Mouse (Mus musculus) mouse embryonic stem cell (cell line): ENCODE measurements at regions not wholly inside any gene's neighbourhood (a gene's known extent, or its start where the extent isn't known, plus 50 kb on each side); places are given as distances from the start of the nearest gene placed in this dataset.
"Not testable (repeated sequence)": the region's sequence is repeated elsewhere in the genome, so short reads cannot be mapped to it uniquely, and the experiment has no call there.

ENCODE experiments used
- in situ Hi-C, 2 experiments: fragments of 300-500 bp; cut with MboI; formaldehyde crosslinking; loops; 1 replicate in 1 of 2; 3 replicates in 1 of 2; pipeline ENCODE4 v1.14.3; 2019 to 2020; ENCODE audit warnings: low sequenced_read_pairs in 2 of 2, low pct_unique_long_range_greater_than_20kb in 1 of 2, mixed read lengths in 1 of 2; ENCODE audit not compliant: unreplicated experiment in 1 of 2

DNA sequence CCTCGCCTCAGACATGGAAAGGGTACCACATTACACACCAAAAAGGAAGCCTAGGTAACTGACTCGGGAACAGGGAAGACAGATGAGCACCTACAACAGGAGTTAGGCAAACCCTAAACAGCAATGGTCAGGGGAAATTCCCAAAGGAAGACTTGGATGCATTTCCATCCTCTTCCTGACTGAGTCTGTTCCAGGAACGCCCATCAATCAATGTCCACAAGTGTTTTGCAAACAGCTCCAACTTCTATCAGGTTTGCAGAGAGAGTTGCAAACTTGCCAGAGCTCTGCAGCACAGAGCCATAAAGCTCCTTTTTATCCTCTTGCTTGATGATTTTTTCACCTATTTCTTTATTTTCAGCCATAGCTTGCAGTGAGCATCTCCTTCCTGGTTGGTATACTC lies 464.9 kb upstream of the Jmjd1c start:
- in situ Hi-C loops, result no loop called here

DNA sequence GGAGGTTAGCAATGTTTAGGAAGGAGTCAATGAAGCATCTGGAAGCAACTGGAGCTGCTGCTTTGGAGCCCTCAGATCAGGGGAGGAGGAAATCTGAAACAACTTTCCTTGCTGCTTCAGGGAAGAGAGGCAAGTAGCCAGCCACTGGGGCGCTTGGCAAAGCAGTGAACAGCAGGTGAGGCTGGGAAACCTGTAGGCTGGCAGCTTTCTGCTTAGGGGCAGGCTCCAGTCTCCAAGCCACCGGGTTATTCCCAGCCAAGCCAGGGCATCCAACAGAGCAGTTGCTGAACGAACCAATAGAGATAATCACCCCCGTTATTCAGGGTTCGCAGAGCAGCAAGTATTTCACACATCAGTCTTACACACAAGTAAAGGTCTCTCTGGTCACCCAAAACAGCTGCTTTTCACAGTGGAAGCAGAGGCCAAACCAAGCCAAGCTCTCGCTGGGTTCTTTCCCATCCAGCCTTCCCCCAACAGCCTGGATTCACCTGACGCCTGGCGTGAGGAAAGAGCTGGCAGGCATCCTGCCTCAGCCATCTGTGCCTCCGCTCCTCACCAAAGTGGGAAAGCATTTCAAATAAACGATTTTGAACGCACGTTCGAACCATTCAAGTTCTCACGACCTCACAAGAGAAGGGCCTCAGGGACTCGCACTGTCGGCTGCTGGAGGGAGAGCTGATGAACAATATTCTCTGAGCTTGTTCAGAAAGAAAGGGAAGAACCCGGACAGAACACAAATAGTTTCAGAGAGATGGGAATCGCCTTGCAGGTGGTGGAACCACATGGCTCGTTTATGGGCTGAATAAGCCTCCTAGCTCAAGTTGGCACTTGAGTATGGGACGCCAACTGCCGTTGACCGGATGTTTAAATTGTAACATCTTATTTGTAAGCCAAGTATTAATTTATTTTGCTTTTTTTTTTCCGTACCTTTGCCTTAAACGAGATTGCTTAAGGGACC lies 454.8 kb upstream of the Jmjd1c start:
- in situ Hi-C loops, result no loop called here

DNA sequence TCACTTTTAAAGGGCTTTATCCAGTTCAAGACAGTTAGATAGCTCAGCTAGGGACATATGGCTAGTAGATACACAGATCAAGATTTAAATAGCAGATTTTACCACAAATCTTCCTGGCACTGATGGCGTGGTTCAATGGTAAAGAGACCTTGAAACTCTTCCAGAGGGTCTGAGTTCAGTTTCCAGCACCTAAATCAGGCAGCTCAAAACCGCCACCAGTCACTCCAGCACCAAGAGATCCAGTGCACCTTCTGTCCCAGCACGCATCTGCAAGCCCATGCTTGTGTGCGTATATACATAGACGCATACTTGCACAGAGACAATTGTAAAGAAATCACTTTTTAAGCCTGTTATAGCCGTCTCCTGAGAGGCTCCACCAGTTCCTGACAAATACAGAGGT lies 454.0 kb upstream of the Jmjd1c start:
- in situ Hi-C loops, result no loop called here

DNA sequence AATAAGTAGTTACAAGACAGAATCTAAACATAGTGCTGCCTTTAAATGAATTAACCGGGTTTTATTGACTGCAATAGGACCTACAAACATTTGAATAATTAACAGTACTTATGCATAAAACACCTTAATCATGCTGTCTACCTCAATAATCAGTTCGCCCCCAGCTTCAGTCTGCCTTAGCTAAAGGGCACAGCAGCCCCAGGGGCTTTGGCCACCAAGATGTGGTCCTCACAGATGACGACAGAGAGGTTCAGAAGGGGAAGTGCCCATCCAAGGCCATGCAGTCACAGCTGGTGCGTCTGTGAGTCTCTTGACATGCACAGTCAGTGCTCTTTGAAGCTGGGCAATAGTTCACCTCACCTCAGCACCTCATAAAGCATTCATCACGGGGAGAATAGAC lies 452.8 kb upstream of the Jmjd1c start:
- in situ Hi-C loops, result no loop called here

DNA sequence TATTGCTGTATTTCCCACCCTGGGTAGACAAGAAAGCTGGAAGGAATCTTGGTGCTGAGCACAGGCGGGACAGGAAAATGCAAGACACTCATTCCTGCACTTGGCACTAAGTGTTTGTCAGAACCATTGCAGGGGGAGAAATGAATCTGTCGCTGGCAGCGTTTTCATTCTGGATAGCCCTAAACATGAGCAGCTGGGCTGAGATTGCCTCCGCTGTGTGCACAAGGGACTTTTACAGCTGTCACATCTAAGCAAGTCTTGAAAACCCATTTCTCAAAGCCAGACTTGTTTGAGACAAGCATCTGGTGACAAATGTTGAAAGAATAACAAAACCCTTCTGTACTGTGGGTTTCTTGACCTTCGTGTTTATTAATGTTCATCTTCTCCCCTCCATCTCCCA lies 438.4 kb upstream of the Jmjd1c start:
- in situ Hi-C loops, result no loop called here

DNA sequence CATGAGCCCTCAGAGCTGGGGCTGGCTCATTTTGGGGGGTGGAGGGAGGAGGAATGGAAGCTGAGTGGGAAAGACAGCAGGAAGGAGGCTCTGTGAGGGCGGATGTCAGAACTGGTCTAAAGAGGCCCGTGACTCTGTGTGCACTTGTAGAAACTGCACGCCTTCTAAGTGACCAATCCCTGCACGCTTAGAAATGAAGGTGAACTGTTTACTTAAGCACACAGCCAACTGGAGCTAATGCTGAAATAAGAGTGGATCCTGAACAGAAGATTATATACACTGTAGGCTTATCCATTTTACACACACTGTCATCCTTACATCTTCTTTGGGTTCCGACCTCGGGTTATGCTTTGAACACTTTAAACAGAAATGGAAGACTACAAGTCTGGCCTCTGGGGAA lies 412.8 kb upstream of the Jmjd1c start:
- in situ Hi-C loops, result no loop called here

DNA sequence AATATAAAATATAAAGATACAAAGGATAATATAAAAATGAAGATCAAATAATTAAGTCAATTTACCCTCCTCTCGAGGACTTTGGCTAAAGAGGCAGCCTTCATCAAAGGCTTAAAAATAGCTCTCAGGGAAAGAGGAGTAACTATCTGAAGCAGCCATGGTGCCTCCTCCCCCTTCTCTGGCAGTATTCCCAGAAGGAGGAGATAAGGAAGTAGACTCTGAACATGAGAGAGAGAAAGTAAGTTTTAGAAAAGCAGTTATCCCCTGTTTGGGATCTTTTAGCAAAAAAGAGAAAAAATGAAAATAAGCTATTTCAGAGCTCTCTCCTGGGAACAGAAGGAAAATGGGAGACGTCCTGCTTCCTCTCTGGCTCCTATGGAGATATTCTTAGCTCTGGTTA lies 406.7 kb upstream of the Jmjd1c start:
- in situ Hi-C loops, result not testable (repeated sequence)

DNA sequence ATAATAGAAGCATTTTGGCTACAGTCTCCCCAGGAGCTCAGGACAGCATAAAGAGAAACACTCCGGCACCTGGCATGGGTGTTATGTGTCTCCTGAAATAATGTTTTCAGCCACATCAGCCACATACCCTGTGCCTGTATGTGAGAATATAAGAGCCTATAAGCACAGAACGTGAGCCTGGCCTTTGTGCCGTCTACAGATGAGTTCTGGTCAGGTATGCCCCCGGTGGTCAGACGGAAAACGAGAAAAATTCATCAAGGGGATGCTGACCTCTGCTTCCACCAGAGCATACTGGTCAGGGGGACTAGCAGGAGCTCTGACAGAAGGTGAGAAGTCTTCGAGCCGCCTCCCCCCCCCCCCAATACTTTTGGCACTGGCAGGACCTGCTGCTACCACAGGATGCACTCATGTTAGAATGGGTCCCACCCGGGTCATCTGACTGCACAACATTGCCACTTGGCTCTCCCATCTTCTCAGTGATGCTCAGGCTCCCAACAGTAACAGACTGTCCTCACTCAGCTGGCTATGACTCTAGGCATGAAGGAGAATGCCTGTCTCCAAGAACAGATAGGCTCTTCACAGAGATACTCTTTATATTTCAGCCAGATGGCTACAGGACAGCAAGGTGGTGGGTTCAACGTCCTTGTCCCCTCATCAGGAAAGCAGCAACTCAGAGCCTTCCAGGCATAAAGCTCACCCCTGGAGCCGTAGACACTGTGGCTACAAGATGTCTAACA lies 401.2 kb upstream of the Jmjd1c start:
- in situ Hi-C loops, result no loop called here

DNA sequence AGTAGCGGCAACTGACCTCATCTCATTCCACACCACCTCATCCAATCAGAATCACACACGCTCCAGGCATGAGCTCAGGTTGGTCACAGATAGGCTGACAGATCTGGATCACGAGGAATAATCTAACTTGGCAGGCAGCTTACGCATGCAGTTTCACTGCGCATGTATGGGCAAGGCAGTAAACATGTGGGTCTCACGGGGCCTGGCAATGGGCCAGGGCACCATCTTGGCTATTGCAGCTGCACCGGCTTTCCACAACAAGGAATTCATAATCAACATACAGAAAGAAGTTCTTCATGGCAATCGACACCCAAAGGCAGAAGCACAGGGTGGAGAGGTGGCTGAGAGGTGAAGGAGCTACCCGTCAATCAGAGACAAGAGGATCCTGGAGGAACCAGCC lies 381.0 kb upstream of the Jmjd1c start:
- in situ Hi-C loops, result not testable (repeated sequence)

DNA sequence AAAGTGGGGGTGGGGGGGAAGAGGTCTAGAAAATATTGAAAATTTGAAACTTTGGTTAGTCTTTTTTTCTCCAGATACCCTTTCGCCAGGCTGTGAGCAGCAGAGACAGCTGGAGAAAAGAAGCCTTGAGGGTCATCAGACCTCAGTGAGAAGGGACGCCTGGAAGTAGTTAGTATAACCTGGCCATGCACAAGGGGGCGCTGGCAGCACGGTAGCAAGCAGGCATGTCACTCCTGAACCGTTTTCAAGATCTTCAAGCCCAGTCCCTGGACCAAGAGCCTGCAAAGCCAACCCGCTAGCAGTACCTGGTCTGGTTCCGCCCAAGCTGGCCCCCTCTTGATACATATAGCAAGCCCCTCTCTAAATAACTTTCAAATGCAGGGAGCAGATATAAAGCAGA lies 378.0 kb upstream of the Jmjd1c start:
- in situ Hi-C loops, result no loop called here

DNA sequence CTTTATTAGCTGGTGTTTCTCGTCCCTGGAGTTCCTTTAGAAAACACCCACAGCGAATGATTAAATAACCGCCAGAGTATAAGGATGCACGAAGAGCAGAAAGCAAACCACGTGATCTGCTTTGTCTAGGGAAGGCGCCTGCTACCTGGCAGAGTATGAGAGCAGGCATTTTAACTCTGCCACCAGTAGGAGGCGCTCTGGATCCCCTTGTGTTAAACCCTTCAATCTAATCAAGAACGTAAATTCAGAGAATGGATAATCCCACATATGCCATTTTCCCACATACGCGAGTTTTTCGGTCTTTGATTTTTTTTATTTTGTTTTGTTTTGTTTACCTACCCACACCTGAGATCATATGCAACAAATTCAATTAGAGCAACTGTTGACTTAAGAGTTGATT lies 376.1 kb upstream of the Jmjd1c start:
- in situ Hi-C loops, result no loop called here

DNA sequence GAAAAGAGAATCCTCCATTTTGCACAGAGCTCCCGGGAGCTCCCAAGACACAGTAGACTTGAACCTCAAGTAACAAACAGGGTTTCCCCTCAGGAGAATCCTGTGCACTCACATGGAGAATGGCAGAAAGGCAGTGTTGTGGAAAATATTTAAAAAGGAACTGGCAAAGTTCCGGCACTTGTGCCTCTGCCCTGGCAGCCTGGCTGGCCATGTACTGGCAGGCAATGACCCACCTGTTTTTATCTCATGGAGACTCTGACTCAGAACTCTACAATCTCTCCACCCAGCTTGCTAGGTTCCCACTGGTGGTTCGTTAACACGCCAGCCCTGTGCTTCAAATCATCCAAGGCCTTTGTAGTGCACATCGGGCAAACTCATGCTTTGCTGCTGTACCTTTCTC lies 362.3 kb upstream of the Jmjd1c start:
- in situ Hi-C loops, result no loop called here

DNA sequence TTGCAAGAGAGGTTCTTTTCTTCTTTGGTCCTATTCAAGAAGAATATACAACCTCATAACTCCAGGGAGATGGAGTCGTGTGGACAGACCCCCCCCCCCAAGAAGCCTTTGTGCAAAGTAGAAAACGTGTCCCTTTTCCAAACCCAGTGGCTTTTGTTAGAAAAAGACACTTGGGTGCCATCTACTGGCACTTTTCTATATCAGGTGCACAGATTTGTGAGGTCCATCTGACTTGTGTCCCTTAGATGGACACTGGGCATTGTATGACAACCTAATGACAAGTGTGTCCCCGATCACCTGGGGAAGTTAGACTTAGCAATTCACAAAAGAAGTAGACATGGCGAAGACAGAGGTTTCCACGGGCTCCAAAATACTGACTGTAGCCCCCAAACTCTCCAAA lies 361.1 kb upstream of the Jmjd1c start:
- in situ Hi-C loops, result no loop called here

DNA sequence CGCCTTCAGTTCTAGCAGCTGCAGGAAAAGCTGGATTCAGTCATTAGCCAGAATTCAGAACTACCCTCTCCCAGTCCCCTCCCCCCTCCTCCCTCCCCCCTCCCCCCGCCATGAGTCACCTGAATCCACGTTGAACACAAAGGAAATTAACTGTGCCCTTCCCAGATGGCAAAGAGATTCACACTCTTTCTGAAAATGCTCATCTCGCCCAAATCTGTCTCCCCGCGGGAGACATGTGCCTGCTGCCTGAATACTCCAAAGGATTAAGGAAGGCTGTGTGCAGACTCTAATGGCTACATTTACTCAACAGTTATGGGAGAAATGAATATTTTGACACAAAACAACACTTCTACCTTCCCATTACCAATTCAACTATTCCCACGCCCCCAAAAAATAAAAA lies 356.9 kb upstream of the Jmjd1c start:
- in situ Hi-C loops, result no loop called here

DNA sequence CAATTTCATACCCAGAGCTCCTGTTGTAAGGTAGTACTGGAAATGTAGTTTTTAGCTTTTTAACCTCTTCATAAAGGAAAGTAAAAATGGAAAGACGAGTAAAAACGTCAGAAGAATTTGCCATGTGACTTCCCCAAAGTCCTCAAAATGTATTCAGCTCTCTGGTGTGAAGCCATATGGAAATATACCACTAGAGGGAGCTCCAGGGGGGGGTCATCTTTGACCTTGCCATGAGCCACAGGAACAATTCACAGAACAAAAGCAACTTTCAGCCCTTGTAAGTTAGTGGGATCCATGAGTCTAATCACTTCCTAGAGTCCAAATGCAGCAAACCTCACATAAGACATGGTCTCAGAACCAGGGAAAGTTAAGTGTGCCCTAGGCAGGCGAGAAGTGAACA lies 354.1 kb upstream of the Jmjd1c start:
- in situ Hi-C loops, result no loop called here

DNA sequence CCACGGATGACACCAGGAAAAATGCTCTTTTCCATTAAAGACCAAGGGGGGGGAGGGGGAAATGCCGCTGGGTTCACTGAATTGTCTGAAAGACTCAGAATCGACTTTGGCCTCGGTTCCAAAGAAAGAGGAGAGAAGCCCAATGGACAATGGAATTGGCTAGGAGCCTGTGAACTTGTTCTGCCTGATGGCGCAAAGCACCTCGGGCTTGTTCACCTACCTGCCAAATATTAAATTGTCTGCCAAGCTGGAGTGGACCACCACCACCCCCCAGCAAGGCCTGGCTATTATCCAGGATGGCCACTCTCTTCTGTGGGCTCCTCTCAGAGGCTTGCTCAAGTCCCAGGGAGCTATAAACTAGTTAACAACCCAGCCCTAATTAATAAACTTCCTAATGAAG lies 352.7 kb upstream of the Jmjd1c start:
- in situ Hi-C loops, result no loop called here

DNA sequence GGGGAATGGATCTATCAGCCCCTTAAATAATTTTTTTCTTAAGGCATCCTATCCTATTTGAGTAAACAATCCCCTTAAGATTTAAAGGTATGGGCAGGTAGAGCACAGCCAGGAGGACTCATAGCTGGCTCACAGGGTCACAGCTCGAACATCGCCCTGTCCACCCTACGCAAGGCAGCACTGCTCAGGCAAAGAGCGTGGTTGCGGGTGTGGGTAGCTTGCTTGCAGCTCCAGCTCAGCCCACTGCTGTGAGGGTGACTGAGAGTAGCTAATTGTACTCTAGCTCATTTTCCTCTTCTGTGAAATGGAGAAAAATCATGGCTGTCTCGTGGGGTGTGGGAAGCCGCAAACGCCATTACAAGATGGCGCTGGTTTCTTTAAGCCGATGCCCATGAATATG lies 350.1 kb upstream of the Jmjd1c start:
- in situ Hi-C loops, result no loop called here

DNA sequence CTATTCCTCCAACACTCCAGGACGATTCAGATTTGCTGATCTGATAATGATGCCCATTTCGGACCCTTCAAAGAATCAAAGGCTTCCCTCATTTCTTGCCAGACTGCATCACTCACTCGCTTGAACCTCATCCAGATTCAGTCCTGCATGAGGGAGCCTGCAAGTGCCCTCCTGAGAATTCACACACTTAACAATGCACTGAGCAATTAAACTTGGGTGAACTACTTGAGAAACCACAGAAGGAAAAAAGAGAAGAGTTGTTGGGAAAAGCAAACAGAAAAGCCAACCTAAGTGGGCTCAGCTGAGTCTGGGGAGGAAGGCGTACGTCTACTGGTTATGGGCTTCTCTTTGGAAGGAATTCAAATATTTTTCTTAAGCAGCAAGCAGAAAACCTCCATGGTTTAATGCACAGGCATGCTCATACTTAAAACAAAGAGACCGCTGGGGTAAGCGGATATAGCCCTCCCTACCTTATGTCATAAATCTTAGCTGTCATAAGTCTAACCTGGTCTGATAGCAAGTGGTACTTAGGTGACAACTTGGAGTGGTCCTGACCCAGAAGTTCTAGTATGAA lies 343.6 kb upstream of the Jmjd1c start:
- in situ Hi-C loops, result no loop called here

DNA sequence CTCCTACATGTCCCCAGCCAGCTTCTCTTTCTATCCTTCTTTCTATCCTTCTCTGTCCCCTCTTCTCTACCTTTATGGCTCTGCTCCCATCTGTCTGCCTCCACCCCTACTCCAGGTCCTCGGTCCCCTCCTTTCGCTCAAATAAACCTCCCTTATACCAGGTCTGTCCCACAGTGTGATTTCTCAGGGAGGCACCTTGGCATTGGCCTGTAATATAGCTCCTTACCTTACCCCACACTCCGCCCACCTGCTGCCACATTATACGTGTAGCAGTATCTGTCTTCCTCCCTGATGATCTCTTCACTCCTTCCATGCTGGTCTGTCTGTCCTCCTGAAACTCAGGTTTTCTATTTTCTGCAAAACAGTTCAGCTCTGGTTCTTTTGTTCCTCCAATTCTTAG lies 339.1 kb upstream of the Jmjd1c start:
- in situ Hi-C loops, result no loop called here
